Mouse (Mus musculus): ENCODE data around the gene Stk31. TPM values are rescaled to one million over a fixed set of nuclear protein-coding genes. Genes with fewer than 3 reads are reported as not detected.

Gene Stk31
- polyA plus RNA-seq, 1 experiment, result not detected

- Histone ChIP-seq H3K27me3 (ENCODE audit: control insufficient read depth, insufficient read depth, low read length) (no peaks in the 10 kb centered on the region), H3K4me1 (ENCODE audit: control insufficient read depth, insufficient read depth, insufficient read length) (no peaks in the 10 kb centered on the region), H3K4me3 (ENCODE audit: extremely low read depth, insufficient read depth, insufficient read length) (no peak overlapping the region), H3K27ac (ENCODE audit: insufficient read depth, low read length) (no peak overlapping the region), H3K36me3 (ENCODE audit: control insufficient read depth, insufficient read depth, low read length) (no peaks in the 10 kb centered on the region)
- WGBS, result 85% methylated on average over 1 of the region's 1 CpGs
- TF ChIP-seq CTCF (IDR thresholded peaks at IDR 0.05; ENCODE audit: extremely low read depth, insufficient read depth, insufficient read length, insufficient replicate concordance) (no peak), POLR2A (IDR thresholded peaks at IDR 0.05; ENCODE audit: low read depth, low read length) (no peak)
- DNase-seq (ENCODE audit: low read depth in 1 of 2, low spot score in 2 of 2), result no peak
These were observed 20.6 kb downstream of the Stk31 start for GRCm38 (mm10) chr6:49415971-49416370.

- no peaks in the 10 kb centered on the region for H3K27me3 ChIP-seq (ENCODE audit: control insufficient read depth, insufficient read depth, low read length)
- H3K4me1 ChIP-seq (ENCODE audit: control insufficient read depth, insufficient read depth, insufficient read length), result no peaks in the 10 kb centered on the region
- TF ChIP-seq POLR2A (IDR thresholded peaks at IDR 0.05; ENCODE audit: low read depth, low read length) (no peak), CTCF (IDR thresholded peaks at IDR 0.05; ENCODE audit: extremely low read depth, insufficient read depth, insufficient read length, insufficient replicate concordance) (no peak)
- no peak overlapping the region for H3K4me3 ChIP-seq (ENCODE audit: extremely low read depth, insufficient read depth, insufficient read length)
- H3K36me3 ChIP-seq (ENCODE audit: control insufficient read depth, insufficient read depth, low read length), result no peaks in the 10 kb centered on the region
- no peak overlapping the region for H3K27ac ChIP-seq (ENCODE audit: insufficient read depth, low read length)
- DNase-seq (ENCODE audit: low read depth in 1 of 2, low spot score in 2 of 2), result no peak
- 81% methylated on average over 1 of the region's 1 CpGs for WGBS
These were observed 41.9 kb downstream of the Stk31 start for GRCm38 (mm10) chr6:49437306-49437705.

GRCm38 (mm10) chr6:49458112-49458511 lies 62.7 kb downstream of the Stk31 start:
- Histone ChIP-seq H3K4me1 (ENCODE audit: control insufficient read depth, insufficient read depth, insufficient read length) (no peaks in the 10 kb centered on the region), H3K27me3 (ENCODE audit: control insufficient read depth, insufficient read depth, low read length) (no peaks in the 10 kb centered on the region), H3K27ac (ENCODE audit: insufficient read depth, low read length) (no peak overlapping the region), H3K36me3 (ENCODE audit: control insufficient read depth, insufficient read depth, low read length) (no peaks in the 10 kb centered on the region), H3K4me3 (ENCODE audit: extremely low read depth, insufficient read depth, insufficient read length) (no peak overlapping the region)
- TF ChIP-seq CTCF (IDR thresholded peaks at IDR 0.05; ENCODE audit: extremely low read depth, insufficient read depth, insufficient read length, insufficient replicate concordance) (no peak), POLR2A (IDR thresholded peaks at IDR 0.05; ENCODE audit: low read depth, low read length) (no peak)
- WGBS, result 62% methylated on average over 5 of the region's 5 CpGs
- no peak for DNase-seq (ENCODE audit: low read depth in 1 of 2, low spot score in 2 of 2)

GRCm38 (mm10) chr6:49483205-49483604 lies 87.8 kb downstream of the Stk31 start:
- no peak overlapping the region for H3K27ac ChIP-seq (ENCODE audit: insufficient read depth, low read length)
- TF ChIP-seq POLR2A (IDR thresholded peaks at IDR 0.05; ENCODE audit: low read depth, low read length) (no peak), CTCF (IDR thresholded peaks at IDR 0.05; ENCODE audit: extremely low read depth, insufficient read depth, insufficient read length, insufficient replicate concordance) (no peak)
- no peaks in the 10 kb centered on the region for H3K27me3 ChIP-seq (ENCODE audit: control insufficient read depth, insufficient read depth, low read length)
- no peaks in the 10 kb centered on the region for H3K36me3 ChIP-seq (ENCODE audit: control insufficient read depth, insufficient read depth, low read length)
- no peak overlapping the region for H3K4me3 ChIP-seq (ENCODE audit: extremely low read depth, insufficient read depth, insufficient read length)
- no peaks in the 10 kb centered on the region for H3K4me1 ChIP-seq (ENCODE audit: control insufficient read depth, insufficient read depth, insufficient read length)
- DNase-seq (ENCODE audit: low read depth in 1 of 2, low spot score in 2 of 2), result no peak
- WGBS, result 100% methylated on average over 2 of the region's 2 CpGs

- Histone ChIP-seq H3K36me3 (ENCODE audit: control insufficient read depth, insufficient read depth, low read length) (no peaks in the 10 kb centered on the region), H3K27me3 (ENCODE audit: control insufficient read depth, insufficient read depth, low read length) (no peaks in the 10 kb centered on the region), H3K4me3 (ENCODE audit: extremely low read depth, insufficient read depth, insufficient read length) (no peak overlapping the region), H3K4me1 (ENCODE audit: control insufficient read depth, insufficient read depth, insufficient read length) (no peaks in the 10 kb centered on the region), H3K27ac (ENCODE audit: insufficient read depth, low read length) (no peak overlapping the region)
- no peak for DNase-seq (ENCODE audit: low read depth in 1 of 2, low spot score in 2 of 2)
- WGBS, result 94% methylated on average over 10 of the region's 10 CpGs
- TF ChIP-seq CTCF (IDR thresholded peaks at IDR 0.05; ENCODE audit: extremely low read depth, insufficient read depth, insufficient read length, insufficient replicate concordance) (no peak), POLR2A (IDR thresholded peaks at IDR 0.05; ENCODE audit: low read depth, low read length) (no peak)
These were observed 96.1 kb downstream of the Stk31 start for GRCm38 (mm10) chr6:49491526-49491925.

- peak in 1 of 2 experiments; percentile 34 for DNase-seq (ENCODE audit: low read depth in 1 of 2, low spot score in 2 of 2)
- no peak overlapping the region for H3K4me3 ChIP-seq (ENCODE audit: extremely low read depth, insufficient read depth, insufficient read length)
- H3K27me3 ChIP-seq (ENCODE audit: control insufficient read depth, insufficient read depth, low read length), result no peaks in the 10 kb centered on the region
- no peak overlapping the region for H3K27ac ChIP-seq (ENCODE audit: insufficient read depth, low read length)
- TF ChIP-seq CTCF (IDR thresholded peaks at IDR 0.05; ENCODE audit: extremely low read depth, insufficient read depth, insufficient read length, insufficient replicate concordance) (peak; percentile 63; the same call in 1 of the 2 replicates), POLR2A (IDR thresholded peaks at IDR 0.05; ENCODE audit: low read depth, low read length) (no peak)
- no peaks in the 10 kb centered on the region for H3K36me3 ChIP-seq (ENCODE audit: control insufficient read depth, insufficient read depth, low read length)
- 6% methylated on average over 6 of the region's 6 CpGs for WGBS
- no peaks in the 10 kb centered on the region for H3K4me1 ChIP-seq (ENCODE audit: control insufficient read depth, insufficient read depth, insufficient read length)
These were observed 123.6 kb downstream of the Stk31 start for GRCm38 (mm10) chr6:49519053-49519452.

Other genes starting within 250 kb of the Stk31 start
- gene Igf2bp3, start 180.6 kb upstream of the Stk31 start, polyA plus RNA-seq (2012; rRNA removed), result 0.08 and 0.15 TPM in 2 replicates
- 25.8 and 27.3 TPM in 2 replicates for gene Tra2a, start 131.6 kb upstream of the Stk31 start, polyA plus RNA-seq (2012; rRNA removed)
- 1.5 and 1.7 TPM in 2 replicates for gene Ccdc126, start 76.3 kb upstream of the Stk31 start, polyA plus RNA-seq (2012; rRNA removed)
- gene Fam221a, start 27.9 kb upstream of the Stk31 start, polyA plus RNA-seq (2012; rRNA removed), result 0.74 and 0.83 TPM in 2 replicates